Mouse (Mus musculus): ENCODE measurements around the gene Aanat. TPM values are rescaled to one million over a fixed set of nuclear protein-coding genes. Genes with fewer than 3 reads are reported as not detected.
A peak's percentile ranks its signal among the peaks of the same experiment; 100 is the strongest.

The Aanat gene
- polyA plus RNA-seq, 1 experiment from 2014 or later: 0.15 TPM

DNA sequence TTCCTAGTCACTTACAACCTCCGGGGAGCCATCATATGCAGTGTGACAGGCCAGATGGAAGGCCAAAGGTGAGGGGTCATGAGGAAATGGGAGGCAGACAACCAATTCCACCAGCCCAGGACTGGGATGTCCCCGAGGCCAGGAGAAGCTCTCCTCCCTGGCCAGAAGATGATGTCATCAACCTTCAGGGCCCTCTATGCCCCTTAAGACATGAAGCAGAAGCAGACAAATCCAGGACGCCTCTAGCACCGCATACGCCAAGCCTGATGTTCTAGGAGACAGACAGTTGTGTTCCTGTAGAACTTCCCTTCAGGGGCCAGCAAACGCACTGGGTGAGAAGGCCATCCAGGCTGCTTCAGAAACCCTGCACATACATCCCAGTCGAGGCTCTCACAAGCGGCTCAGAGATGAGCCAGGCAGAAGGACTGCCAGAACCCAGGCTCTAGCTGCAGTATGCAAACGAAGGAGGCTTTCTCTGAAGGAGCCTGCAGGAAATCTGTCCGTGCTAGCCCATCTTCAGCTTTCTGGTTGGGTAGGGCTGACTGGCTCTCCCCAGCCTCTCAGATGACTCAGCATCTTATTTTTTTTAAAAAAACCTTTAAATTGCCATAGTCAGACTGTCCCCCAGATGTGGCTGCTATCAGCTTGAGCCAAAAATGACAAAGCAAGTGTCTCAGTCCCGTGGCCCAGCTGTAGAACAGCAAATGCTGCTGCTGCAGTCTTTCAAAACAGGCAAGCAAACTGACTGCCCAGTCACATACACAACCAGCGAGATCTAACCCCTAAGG lies 13.3 kb upstream of the Aanat start:
- no peak overlapping the region for H3K27ac ChIP-seq
- H3K9ac ChIP-seq: no peak overlapping the region
- H3K27me3 ChIP-seq (ENCODE audit: control insufficient read depth, insufficient read depth, low read length): no peaks in the 10 kb centered on the region
- peaks cover 47% of the 10 kb centered on the region for H3K4me1 ChIP-seq (replicated peaks; ENCODE audit: control insufficient read depth, insufficient read depth, low read length)
- 55% methylated on average over 12 of the region's 12 CpGs for WGBS
- ATAC-seq (ENCODE audit: low FRiP score): peak; percentile 17; the same call in 1 of the 2 replicates
- no peaks in the 10 kb centered on the region for H3K36me3 ChIP-seq (replicated peaks; ENCODE audit: control insufficient read depth, insufficient read depth)
- no peak for DNase-seq (ENCODE audit: low spot score)
- H3K9me3 ChIP-seq (ENCODE audit: control insufficient read depth, low read length): no peaks in the 10 kb centered on the region
- H3K4me3 ChIP-seq (replicated peaks; ENCODE audit: low read length): no peak overlapping the region
- no peak overlapping the region; the same call in 1 of the 2 replicates for H3K4me2 ChIP-seq (replicated peaks)

DNA sequence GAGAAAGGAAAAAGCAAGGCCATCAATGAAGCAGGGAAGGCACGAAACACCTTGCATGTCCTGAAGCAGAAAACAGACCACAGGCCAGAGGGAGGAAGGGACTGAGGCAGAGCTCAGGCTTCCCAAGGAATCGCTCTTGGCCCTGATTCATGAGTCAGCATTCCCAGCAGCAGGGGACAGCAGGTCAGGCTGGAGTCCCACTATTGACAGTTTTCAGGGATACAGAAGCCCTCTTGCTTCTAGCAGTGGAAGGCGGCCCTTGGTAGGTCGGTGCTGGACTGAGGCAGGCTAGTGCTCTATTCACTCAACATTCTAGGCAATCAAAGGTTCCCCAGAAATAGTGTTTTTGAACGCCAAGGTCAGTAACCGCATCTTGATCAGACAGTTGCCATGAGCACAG lies 11.7 kb upstream of the Aanat start:
- H3K36me3 ChIP-seq (replicated peaks; ENCODE audit: control insufficient read depth, insufficient read depth): no peaks in the 10 kb centered on the region
- no peaks in the 10 kb centered on the region for H3K27me3 ChIP-seq (ENCODE audit: control insufficient read depth, insufficient read depth, low read length)
- H3K27ac ChIP-seq: no peak overlapping the region
- no peak overlapping the region for H3K4me2 ChIP-seq (replicated peaks)
- H3K4me1 ChIP-seq (replicated peaks; ENCODE audit: control insufficient read depth, insufficient read depth, low read length): peaks cover 61% of the 10 kb centered on the region
- no peaks in the 10 kb centered on the region for H3K9me3 ChIP-seq (ENCODE audit: control insufficient read depth, low read length)
- ATAC-seq (ENCODE audit: low FRiP score) (no peak), DNase-seq (ENCODE audit: low spot score) (no peak)
- H3K4me3 ChIP-seq (replicated peaks; ENCODE audit: low read length): no peak overlapping the region
- no peak overlapping the region for H3K9ac ChIP-seq
- WGBS: 51% methylated on average over 6 of the region's 6 CpGs

DNA sequence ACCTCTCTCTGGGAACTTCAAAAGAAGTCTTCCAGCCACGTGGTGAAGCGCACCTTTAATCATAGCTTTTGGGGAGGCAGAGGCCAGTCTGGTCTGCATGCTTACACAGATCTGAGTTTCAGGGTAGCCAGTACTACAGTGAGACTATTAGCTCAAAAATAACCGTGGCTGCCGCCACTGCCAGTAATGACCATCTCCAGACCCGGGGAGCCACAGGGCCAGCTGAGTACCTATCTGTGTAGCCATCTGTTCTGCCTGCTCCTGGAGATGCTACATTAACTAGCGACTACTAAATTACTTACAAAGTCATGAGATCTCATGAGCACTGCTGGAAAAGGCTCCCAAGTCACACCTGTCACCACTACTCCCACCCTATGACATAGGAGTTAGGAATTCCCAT lies 11.2 kb upstream of the Aanat start:
- Histone ChIP-seq H3K4me3 (replicated peaks; ENCODE audit: low read length) (no peak overlapping the region), H3K4me2 (replicated peaks) (no peak overlapping the region), H3K36me3 (replicated peaks; ENCODE audit: control insufficient read depth, insufficient read depth) (no peaks in the 10 kb centered on the region), H3K4me1 (replicated peaks; ENCODE audit: control insufficient read depth, insufficient read depth, low read length) (peaks cover 66% of the 10 kb centered on the region), H3K9me3 (ENCODE audit: control insufficient read depth, low read length) (no peaks in the 10 kb centered on the region), H3K9ac (no peak overlapping the region), H3K27me3 (ENCODE audit: control insufficient read depth, insufficient read depth, low read length) (no peaks in the 10 kb centered on the region), H3K27ac (no peak overlapping the region)
- WGBS: 55% methylated on average over 6 of the region's 6 CpGs
- DNase-seq (ENCODE audit: low spot score) (no peak), ATAC-seq (ENCODE audit: low FRiP score) (no peak)

DNA sequence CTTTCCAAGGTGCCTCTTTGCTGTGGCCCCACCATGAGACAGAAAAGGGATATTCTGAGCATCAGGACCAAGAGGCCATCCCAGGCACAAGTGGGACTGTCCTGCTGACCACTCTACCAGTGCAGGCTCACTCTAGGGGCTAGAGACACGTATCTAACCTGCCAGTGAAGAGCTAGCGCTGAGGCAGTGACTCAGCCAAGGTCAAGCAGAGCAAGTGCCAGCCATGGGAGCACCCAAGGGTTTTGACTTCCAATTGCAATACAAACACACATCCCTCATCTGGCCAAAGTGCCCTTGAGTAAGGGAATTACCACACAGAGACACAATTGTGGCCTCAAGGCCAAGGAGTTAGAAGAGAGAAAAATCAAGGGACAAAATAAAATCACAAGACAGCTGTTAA lies 10.8 kb upstream of the Aanat start:
- WGBS: 72% methylated on average over 2 of the region's 2 CpGs
- Histone ChIP-seq H3K36me3 (replicated peaks; ENCODE audit: control insufficient read depth, insufficient read depth) (no peaks in the 10 kb centered on the region), H3K4me3 (replicated peaks; ENCODE audit: low read length) (no peak overlapping the region), H3K4me2 (replicated peaks) (no peak overlapping the region), H3K4me1 (replicated peaks; ENCODE audit: control insufficient read depth, insufficient read depth, low read length) (peaks cover 70% of the 10 kb centered on the region), H3K27ac (no peak overlapping the region), H3K27me3 (ENCODE audit: control insufficient read depth, insufficient read depth, low read length) (no peaks in the 10 kb centered on the region), H3K9ac (no peak overlapping the region), H3K9me3 (ENCODE audit: control insufficient read depth, low read length) (no peaks in the 10 kb centered on the region)
- no peak for ATAC-seq (ENCODE audit: low FRiP score)
- no peak for DNase-seq (ENCODE audit: low spot score)

DNA sequence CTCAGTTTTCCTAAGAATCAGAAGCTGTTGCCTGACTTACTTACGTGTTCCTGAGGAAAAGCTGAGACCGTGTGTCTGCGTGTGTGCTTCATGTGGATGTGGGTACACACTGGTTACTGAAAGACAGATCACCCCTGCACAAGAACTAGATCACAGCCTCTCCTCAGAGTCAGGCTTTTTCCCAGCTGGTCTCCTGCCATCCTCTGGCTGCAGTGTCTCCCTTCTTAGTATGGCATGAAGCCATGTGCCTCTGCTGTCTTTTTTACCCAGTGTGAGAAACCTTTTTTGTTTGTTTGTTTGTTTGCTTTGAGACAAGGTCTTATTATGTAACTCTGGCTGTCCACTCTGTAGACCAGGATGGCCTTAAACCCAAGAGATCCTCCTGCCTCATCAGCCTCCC lies 7.0 kb upstream of the Aanat start:
- 95% methylated on average over 3 of the region's 3 CpGs for WGBS
- no peak for ATAC-seq (ENCODE audit: low FRiP score)
- Histone ChIP-seq H3K27me3 (ENCODE audit: control insufficient read depth, insufficient read depth, low read length) (no peaks in the 10 kb centered on the region), H3K4me1 (replicated peaks; ENCODE audit: control insufficient read depth, insufficient read depth, low read length) (peaks cover 55% of the 10 kb centered on the region), H3K4me3 (replicated peaks; ENCODE audit: low read length) (0 out of 2 replicates have a peak overlapping the region, but pooled peaks have one; percentile 59), H3K4me2 (replicated peaks) (peak overlapping the region; percentile 65), H3K27ac (no peak overlapping the region), H3K9me3 (ENCODE audit: control insufficient read depth, low read length) (no peaks in the 10 kb centered on the region), H3K9ac (no peak overlapping the region), H3K36me3 (replicated peaks; ENCODE audit: control insufficient read depth, insufficient read depth) (no peaks in the 10 kb centered on the region)
- no peak for DNase-seq (ENCODE audit: low spot score)

DNA sequence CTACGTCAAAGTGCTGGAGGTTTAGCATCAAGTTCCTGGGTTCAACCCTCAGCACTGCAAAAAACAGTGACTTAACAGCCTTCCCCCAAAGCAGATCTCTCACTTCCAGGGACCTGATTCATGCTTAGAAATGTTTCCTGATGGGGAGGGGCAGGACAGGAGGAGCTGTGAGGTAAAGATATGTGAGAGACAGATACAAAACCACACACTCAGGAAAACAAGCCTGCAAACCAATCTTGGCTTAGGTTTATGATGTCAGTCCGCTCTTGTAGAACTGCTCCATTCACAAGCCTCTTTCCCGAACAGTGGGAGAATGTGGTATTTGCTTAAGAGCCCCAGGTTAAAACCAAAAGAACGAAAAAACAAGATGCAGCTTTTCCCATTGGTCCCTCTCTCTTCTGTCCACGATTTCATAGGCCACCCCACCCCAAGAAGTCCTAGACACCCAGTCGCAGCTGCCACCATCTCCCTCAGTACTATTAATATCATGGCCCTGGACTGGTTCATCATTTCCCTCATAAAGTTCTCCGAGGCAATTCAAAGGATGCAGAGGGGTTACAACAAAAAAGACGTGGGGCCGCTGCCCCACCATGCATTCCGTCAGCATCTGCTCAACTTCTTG lies 6.1 kb upstream of the Aanat start:
- WGBS: 21% methylated on average over 10 of the region's 10 CpGs
- Histone ChIP-seq H3K4me2 (replicated peaks) (peak overlapping the region; percentile 65), H3K36me3 (replicated peaks; ENCODE audit: control insufficient read depth, insufficient read depth) (no peaks in the 10 kb centered on the region), H3K27ac (peak overlapping the region; percentile 96), H3K27me3 (ENCODE audit: control insufficient read depth, insufficient read depth, low read length) (no peaks in the 10 kb centered on the region), H3K9me3 (ENCODE audit: control insufficient read depth, low read length) (no peaks in the 10 kb centered on the region), H3K4me3 (replicated peaks; ENCODE audit: low read length) (peak overlapping the region; percentile 59), H3K9ac (peak overlapping the region; percentile 76), H3K4me1 (replicated peaks; ENCODE audit: control insufficient read depth, insufficient read depth, low read length) (peaks cover 48% of the 10 kb centered on the region)
- 0 out of 2 replicates have a peak, but pooled peaks have one; percentile 8 for ATAC-seq (ENCODE audit: low FRiP score)
- DNase-seq (ENCODE audit: low spot score): no peak

DNA sequence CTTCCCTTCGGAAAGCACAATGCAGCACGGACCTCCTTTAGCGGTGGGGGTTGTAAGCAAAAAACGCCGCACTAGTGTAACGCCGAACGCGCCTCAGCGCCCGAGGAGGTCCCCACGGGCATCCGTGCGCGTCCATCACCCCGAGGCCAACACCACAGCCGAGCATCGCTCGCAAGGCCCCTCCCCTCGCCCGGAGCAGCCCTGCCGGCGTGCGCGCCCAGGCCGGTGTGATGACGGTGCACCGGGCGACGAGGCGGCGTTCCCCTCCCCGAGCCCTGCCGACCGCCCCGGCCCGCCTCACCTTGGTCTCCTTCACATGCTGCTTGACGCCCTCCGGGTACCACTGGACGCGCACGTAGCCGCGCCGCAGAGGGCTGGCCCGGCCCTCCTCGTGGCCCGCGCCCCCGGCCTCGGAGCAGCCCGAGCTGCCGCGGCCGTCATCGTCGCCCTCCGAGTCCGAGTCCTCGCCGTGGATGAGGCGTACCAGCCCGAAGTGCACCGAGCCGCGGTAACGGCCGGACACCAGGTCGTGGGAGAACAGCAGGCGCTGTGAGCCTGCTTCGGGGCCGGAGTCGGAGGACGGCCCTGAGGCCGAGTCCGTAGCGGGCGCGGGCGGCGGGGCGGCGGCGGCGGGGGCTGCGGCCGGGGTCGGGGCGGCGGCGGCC lies 5.4 kb upstream of the Aanat start:
- Histone ChIP-seq H3K4me1 (replicated peaks; ENCODE audit: control insufficient read depth, insufficient read depth, low read length) (peaks cover 41% of the 10 kb centered on the region), H3K4me3 (replicated peaks; ENCODE audit: low read length) (peak overlapping the region; percentile 59), H3K36me3 (replicated peaks; ENCODE audit: control insufficient read depth, insufficient read depth) (no peaks in the 10 kb centered on the region), H3K27ac (peak overlapping the region; percentile 96), H3K4me2 (replicated peaks) (peak overlapping the region; percentile 65), H3K9me3 (ENCODE audit: control insufficient read depth, low read length) (no peaks in the 10 kb centered on the region), H3K27me3 (ENCODE audit: control insufficient read depth, insufficient read depth, low read length) (no peaks in the 10 kb centered on the region), H3K9ac (peak overlapping the region; percentile 76)
- under 1% methylated on average over 67 of the region's 91 CpGs for WGBS
- ATAC-seq (ENCODE audit: low FRiP score) (peak; percentile 77), DNase-seq (ENCODE audit: low spot score) (peak; percentile 50)

DNA sequence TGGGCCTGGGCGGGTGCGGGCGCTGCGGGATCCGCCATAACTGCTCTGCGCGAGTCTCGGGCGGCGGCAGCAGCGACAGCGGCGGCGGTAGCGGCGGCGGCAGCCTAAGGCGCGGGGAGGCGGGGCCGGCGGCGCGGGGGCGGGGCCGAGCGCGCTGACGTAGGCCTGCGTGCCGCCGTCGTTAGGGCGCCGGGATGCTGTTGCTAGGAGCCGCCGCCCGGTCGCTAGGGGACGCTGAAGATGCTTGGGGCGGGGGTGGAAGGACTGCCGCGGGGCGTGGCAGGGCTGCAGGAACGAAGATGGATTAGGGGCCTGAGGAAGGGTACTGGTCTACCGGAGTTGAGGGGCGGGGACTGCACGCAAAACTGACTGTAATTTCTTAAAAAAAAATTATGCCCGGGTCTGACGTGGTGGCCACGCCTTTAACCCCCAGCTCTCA lies 4.8 kb upstream of the Aanat start, which contains the start of gene Ube2o:
Ube2o (minus strand) TSS at position 72 of the 439 bp plus-strand sequence.
- Histone ChIP-seq H3K4me3 (replicated peaks; ENCODE audit: low read length) (peak within 1 kb of the TSS; percentile 59), H3K9me3 (ENCODE audit: control insufficient read depth, low read length) (no peaks in the 10 kb centered on the region), H3K27ac (peak within 1 kb of the TSS; percentile 96), H3K4me1 (replicated peaks; ENCODE audit: control insufficient read depth, insufficient read depth, low read length) (peaks cover 36% of the 10 kb centered on the region), H3K36me3 (replicated peaks; ENCODE audit: control insufficient read depth, insufficient read depth) (no peaks in the 10 kb centered on the region), H3K27me3 (ENCODE audit: control insufficient read depth, insufficient read depth, low read length) (no peaks in the 10 kb centered on the region), H3K4me2 (replicated peaks) (peak within 1 kb of the TSS; percentile 65), H3K9ac (peak within 1 kb of the TSS; percentile 76)
- ATAC-seq (ENCODE audit: low FRiP score) (peak; percentile 85), DNase-seq (ENCODE audit: low spot score) (peak; percentile 88)
- WGBS: 1% methylated on average over 46 of the region's 51 CpGs

DNA sequence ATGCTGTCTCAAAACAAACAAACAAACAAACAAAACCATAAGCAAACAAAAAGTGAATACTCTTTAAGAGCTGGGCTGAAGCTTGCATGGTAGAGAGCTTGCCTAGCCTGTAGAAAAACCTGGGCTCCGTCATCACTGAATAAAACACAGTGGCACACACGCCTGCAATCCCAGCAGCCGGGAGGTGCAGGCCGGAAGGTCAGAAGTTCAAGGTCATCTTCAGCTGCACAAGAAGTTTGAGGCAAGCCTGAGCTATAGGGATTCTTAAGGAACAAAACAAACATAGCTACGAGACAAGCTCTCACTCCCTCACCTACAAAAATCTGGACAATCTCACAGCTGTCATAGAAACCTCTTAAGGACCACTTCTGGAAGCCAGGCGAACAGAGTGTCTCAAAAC lies 550 bp upstream of the Aanat start:
- Histone ChIP-seq H3K27me3 (ENCODE audit: control insufficient read depth, insufficient read depth, low read length) (no peaks in the 10 kb centered on the region), H3K36me3 (replicated peaks; ENCODE audit: control insufficient read depth, insufficient read depth) (no peaks in the 10 kb centered on the region), H3K27ac (no peak overlapping the region), H3K4me1 (replicated peaks; ENCODE audit: control insufficient read depth, insufficient read depth, low read length) (peaks cover 11% of the 10 kb centered on the region; the same call in 1 of the 2 replicates), H3K4me2 (replicated peaks) (no peak overlapping the region), H3K9me3 (ENCODE audit: control insufficient read depth, low read length) (no peaks in the 10 kb centered on the region), H3K9ac (no peak overlapping the region), H3K4me3 (replicated peaks; ENCODE audit: low read length) (no peak overlapping the region)
- ATAC-seq (ENCODE audit: low FRiP score): no peak
- WGBS: 90% methylated on average over 6 of the region's 6 CpGs
- DNase-seq (ENCODE audit: low spot score): no peak

Measured in hindbrain, embryonic 14.5 days (tissue).